Mouse (Mus musculus) right cerebral cortex, postnatal 4 days (tissue): Measurements from ENCODE around the gene Mapk11.
A peak's percentile ranks its signal among the peaks of the same experiment; 100 is the strongest.

Experiments used
- DNase-seq: peaks from one replicate; pipeline ENCODE4 v3.0.0-alpha.2; 2022

Mapk11 gene

DNA sequence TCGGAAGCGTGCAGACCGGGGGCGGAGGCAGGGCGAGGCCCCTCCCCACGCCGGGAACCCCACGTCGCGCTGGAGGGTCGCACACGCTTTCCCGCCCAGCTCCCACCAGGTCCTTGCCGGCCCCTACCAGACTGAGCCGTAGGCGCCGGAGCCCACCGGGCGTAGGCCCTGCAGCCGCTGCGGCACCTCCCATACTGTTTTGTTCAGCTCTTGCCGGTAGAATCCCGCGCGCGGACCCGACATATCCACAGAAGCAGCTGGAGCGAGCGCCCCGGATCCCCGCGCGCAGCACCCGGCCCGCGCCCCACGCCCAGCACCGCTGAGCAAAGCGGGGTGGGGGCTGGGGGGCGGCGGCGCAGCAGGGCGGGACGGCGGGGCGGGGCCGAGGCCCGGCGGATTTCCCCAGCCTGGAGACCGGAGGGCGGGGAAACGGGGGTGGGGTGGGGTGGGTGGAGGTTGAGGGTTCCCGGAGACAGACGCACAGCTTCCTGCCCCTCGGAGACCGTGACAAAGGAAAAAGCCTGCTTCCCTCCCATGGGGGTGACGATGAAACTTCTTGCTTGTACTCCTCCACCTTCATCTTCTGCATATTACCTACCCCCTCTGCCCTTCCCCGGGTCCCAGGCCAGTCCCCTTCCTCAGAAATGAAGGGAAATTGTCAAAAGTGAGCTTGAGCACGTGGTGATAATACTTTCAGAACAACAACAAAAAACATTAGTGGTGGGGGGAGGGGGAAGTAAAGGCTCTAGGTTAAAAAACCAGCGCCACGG, at the start of gene Mapk11:
Mapk11 (minus strand) TSS at position 358 of the 770 bp plus-strand sequence.
- peak; percentile 66 for DNase-seq

DNA sequence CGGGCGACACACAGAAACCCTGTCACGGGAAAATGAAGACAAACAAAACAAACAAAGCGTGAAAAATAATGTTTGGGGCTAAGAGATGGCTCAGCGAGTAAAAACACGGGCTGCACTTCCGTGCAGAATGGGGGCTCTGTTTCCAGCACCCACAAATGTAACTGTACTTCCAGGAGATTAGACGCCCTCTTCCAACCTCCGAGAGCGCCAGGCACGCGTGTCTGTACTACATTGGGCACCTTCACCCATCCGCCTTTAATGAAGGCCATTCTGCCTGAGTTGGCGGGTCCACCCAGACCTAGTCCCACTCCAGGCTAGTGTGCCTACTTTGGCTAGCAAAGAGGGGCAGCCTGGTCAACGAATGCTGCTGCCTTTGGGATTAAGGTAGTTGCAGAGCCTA, 47.6 kb upstream of the Mapk11 start:
- no peak for DNase-seq

DNA sequence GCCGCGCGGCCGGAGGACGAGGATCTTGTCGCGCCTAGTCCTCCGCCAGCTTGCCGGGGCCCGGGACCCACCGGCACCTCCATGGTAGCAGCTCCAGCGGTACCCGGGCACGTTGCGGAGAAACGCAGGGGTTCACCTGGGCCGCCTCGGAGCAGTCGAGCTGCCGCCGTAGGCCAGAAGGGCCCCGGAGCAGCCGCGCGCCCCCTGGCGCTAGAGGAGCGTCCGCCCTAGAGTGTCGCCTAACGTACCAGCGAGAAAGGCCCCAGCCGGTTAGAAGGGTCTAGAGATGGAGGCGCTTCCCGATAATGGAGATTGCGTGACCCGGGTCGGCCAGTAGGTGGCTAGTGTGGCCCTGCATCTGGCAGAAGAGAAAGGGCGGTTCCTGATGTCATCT, 46.9 kb upstream of the Mapk11 start, which contains the start of gene Dennd6b:
Dennd6b (minus strand) TSS at position 184 of the 394 bp plus-strand sequence.
- peak; percentile 96 for DNase-seq

DNA sequence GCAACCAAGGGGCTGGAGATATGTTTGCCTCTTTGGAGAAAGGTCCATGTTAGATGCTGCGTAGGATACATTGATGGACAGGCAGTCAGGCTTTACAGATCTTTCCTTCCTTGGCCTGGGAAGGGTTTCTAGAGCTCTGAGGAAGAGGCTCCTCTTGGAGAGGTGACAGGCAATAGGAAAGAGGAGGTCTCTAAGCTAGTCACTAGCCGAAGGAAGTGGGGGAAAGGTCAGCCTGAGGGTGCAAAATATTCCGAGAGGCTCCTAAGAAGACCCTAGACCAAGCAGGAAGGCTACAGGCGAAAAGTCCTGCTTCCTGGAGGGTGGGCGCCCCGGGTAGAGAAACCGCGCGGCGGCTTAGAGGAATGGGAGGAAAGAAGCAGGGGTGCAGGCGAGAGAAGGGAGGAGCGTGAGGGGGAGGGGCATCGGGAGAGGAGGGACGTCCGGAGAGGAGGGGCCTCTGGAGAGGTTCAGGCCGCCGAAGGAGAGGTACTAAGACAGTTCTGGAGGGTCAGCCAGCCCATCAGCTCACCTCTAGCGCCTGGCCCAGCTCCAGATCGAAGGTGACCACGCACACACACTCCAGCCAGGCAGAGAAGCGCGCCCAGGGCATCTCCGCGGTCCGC, 46.4 kb upstream of the Mapk11 start:
- DNase-seq, result peak; percentile 89

DNA sequence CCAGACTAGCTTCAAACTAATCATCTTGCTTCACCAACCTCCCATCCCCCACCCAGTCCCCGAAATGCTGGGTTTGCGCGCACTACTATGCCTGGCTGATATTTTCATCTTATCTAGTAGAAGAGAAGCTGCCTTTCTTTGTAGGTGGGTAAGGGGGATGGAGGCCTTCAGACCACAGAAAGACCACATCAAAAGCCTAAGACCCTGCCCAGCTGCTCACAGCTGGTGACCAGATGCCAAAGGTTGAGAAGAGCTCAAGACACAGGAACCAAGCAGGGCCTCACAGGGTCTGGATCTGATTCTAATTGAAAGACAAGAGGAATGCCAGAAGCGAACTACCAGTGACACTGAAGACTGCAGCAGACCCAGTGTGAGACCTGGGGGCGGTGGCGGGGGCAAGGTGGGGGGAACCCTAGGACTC, 45.8 kb upstream of the Mapk11 start:
- DNase-seq, result no peak

DNA sequence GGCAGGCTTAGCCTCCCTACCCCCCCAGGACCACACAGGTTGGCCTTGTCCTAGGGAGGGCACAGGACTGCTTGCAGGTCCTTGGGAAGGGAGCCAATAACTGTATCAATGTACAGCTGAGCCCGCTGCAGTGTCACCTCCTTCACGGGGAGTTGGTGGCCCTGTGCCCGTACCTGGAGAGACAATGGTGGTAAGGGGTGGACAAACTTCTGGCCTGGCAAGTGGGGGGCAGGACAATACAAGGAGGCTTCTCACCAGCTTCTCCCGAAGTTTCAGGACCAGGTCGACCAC, 35.5 kb upstream of the Mapk11 start:
- DNase-seq, result no peak

DNA sequence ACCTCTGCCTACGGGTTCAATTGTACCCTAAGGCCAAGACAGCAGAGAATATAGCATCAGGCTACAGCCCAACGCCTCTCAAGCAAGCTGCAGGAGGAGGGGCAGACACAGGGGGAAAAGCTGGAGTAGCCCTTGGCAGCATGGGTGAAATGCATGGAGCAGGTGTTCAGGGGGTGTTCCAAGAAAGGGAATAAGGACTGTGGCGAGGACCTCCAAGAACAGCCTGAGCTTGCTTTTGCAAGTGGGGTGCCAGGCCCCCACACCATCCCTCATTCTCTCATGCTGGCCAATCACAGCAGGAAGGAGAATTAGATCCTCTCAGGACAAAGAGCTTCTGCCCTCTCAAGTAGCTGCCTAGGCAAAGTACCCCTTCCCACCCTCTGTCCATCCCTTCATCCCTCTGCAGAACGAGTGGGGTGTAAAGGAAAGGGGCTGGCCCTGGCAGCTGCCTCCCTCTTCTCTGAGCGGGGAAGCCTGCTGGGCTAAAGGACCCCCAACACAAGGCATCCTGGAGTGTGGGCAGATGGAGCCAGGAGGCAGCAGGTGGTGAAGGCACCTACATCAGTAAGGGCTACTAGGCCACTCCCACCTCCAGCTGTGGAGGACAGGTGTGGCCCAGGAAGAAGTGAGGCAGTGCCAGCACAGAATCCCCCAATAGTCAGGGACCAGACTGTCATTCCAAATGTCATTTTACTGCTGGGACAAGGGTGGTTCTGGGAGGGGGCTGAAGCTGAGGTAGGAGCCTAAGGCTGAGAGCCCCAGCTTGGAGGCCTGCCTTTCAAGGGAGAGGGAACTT, 34.9 kb upstream of the Mapk11 start:
- no peak for DNase-seq

DNA sequence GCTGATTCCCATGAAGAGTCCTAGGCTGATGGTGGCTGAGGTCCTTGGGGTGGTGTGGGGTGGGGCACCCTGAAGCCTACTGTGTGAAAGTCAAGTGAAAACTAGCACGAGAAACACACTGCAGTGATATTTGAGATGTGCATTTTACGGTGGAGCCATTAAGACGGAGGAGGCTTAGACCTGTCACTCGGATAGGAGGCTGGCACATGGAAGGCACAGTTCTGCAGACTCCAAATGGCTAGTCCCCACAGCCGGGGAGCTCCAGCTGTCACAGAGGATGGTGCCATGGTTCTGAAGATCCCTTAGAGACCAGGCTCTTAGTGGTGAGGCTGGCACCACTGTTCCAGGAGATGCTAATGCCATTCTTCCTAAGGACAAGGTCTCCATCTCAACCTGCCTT, 33.4 kb upstream of the Mapk11 start:
- DNase-seq, result no peak

DNA sequence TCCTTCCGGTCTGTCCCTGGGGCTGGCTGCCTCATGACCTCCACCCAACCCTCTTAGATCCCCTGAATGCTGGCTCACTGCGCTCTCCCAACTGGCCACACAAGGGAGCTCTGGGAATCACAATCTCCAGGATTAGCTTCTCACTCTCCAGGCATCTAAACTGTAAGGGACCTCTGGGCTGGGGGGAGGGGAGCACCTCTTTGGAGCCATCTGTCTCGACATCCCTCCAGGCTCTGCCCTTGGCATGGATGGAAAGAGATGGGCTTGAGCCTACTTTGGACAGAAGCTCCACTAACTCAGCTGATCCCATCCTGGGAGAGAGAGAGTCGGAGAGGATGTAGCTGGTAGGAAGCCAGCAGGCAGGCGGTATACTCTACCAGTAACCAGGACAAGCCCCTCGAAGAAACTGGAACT, 32.9 kb upstream of the Mapk11 start:
- DNase-seq, result no peak

DNA sequence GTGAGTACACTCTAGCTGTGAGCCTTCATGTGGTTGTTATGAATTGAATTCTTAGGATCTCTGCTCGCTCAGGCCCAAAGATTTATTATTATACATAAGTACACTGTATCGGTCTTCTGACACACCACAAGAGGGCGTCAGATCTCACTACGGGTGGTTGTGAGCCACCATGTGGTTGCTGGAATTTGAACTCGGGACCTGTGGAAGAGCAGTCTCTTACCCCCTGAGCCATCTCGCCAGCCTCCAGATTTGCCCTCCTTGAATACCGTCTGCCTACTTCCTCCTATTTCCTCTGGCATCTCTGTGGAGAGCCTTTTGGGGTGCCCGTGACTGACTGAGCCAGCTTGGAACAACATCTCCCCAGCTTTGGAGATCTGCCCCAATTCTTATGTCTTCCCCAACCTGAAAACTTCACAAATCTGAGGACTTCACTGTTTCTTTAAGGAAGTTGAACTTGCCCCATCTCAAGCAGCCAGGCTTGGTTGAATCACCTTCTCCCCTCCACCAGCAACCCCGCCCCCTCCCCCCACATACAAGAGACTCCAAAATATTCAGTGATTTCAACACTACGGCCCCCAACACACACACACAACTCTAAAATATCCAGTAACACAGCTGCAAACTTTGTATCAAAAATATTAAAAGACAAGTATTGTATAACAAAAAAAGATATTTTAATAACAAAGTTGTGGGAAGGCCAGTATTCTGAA, 32.3 kb upstream of the Mapk11 start:
- DNase-seq, result no peak

DNA sequence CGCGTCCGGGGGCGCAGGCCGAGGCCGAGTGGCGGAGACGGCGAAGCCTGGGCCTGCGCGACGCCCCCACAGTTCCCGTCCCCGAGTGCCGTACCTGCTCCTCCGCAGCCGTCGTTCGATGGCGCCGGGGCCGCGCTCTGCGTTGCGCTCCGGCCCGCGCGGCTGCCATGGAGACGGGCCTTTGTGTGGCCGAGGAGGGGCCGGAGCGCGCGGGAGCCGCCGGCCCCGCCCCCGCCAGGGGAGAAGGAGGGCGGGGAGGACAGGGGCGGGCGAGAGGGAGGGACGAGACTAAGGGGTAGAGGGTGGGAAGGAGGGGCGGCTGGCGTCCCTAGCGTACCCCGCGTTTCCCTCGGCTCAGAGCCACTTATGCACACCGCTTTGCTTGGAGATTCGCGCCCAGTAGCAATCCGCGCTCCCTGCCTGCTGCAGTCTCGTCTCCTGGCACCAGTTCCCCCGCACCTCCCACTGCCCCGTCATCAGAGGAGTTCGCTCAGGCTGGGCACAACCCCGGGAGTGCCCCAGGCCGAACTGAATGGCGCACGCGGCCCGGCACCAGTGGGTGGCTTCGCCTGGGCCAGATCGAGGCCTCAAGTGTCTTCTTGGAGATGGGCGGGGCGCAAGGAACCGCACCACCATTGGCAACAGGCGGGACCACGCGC, 31.3 kb upstream of the Mapk11 start, which contains the start of gene Plxnb2:
Plxnb2 (minus strand) TSS at position 218 of the 659 bp plus-strand sequence.
- DNase-seq, result peak; percentile 78

DNA sequence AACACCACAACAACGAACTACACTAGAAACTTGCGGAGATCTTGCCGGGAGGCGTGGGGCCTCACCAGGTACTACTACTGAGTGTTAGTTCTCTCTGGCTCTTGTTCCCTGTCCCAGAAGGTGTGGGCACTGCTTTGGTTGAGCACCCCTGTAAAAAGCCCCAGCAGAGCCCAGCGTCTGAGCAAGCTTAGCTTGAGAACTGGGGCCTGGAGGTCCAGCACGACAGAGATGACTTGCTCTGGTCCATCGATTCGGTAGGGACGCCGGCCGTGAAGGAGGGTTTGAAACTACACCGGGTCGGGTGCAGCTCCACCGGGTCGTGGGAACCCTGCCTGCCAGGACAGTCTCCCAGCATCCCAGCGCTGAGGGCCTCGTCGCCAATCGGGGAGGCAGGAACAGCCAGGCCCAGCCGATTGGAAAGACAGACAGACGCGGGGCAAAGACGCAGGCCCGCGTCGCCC, 30.7 kb upstream of the Mapk11 start:
- DNase-seq, result peak; percentile 56

DNA sequence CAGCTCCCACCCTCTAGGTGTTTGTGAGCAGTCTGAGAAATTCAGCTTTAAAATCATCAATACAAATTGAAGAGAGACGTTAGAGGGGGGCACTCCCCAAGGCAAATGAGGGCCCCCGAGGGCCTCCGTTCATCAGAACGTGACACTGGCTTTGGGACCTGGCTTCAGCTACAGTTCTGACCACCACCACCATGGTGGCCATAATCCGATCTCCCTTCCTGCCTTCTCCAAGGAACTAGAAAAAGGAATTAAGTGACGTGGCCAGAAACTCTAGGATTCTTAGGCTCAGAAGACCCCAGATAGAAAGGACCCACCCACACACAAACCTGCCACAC, 30.2 kb upstream of the Mapk11 start:
- DNase-seq, result no peak

DNA sequence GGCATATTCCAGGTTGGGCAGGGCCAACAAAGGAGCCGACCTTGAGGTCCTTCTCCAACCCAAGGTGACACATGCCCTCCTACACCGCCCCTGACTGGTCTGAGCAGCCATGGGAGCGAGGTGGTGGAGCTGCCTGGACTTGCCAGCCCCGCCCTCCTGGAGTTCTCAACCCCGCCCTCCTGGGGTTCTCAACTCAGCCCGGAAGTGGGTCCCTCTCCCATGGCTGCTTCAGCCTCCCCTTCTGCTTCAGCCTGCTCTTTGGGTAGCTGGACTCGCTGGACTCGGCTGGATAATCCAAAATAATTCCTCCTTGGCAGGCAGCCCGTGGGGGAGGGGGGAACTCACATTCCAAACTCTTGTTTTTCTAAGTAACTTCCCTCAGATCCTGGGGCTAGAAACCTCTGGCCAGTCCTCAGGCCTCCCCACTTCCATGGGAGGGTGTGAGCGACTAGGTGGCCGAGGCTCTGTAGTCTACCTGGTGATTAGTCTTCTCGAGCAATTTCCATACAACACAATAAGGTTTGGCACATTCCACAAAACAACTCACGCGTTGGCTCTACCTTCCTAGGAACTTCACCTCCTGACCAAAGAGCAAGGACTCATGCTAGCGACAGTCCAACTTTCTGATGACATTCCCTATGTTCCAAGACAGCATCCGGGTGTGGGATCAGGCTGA, 29.7 kb upstream of the Mapk11 start:
- peak; percentile 54 for DNase-seq

DNA sequence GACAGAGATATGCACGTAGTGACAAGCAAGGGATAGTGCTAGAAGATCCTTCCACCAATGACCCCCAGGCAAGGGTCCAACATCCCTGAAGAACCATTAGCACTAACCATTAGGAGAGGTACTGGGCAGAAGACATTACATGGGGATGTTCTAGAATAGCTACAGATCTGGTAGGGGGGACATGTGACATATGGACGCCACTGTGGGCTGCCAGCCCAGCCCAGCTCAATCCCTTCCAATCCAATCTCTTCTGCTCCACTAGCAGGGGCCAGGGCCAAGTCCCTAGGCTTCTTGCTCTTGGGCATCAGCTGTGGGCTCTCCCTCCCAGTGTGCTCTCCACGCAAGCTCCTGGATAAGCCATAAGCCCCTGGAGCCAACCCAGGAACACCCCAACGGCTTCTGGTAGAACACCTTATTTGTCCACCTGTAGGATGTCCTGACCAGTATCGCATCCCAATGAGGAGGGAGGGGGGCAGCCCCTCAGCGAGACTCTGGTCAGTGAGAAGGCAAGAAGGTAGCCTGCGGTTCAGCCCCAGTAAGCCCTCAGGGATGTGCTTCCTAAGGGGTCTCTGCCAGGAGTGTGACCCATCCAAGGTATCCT, 28.9 kb upstream of the Mapk11 start:
- no peak for DNase-seq

DNA sequence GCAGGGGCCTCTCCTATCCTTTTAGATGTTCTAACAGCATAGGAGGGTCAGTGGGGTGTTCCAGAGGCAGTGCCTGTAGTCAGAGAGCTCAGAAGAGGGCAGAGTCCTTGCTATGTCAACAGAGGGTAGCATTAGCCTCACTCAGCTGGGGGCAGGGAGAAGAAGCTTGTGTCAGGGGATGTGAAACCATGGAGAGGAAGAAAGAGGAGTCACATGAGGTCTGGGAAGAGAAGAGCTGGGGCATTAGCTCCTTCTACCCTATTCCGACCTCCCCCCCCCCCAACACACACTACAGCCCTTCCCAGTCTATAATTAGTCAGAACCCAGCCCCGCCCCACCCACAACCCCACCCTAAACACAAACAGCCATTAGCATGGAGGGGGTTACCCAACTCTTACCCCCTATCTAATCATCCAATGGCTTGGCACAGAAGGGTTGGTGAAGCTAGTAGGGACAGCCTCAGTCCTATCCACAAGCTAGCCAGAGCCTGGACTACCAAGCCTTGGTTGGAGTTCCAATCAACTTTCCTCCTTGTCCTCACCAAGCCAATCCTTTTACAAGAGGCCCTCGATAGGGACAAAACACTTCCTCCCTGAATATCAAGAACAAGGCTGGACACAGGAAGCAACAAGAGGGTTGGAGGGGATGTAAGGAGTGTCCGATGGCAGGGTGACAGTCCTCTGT, 28.3 kb upstream of the Mapk11 start:
- DNase-seq, result no peak

DNA sequence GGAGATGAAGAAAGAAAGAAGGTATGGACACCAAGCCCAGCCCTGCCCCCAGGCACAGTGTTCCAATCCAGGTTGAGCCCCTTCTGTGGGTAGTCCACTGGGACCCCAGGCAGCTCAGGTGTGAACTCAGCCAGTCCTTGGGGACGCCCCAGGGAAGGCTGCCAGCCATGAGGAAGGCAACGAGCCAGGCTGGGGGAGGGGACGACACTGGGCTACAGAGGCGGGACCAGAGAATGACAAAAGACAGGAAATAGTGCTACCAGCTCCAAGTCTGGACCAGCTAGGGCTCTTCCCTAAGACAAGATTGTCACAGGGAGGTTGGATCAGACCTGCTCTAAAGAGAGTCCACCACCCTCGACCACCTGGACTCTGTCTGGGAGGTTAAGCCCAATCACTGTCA, 27.7 kb upstream of the Mapk11 start:
- DNase-seq, result peak; percentile 63

DNA sequence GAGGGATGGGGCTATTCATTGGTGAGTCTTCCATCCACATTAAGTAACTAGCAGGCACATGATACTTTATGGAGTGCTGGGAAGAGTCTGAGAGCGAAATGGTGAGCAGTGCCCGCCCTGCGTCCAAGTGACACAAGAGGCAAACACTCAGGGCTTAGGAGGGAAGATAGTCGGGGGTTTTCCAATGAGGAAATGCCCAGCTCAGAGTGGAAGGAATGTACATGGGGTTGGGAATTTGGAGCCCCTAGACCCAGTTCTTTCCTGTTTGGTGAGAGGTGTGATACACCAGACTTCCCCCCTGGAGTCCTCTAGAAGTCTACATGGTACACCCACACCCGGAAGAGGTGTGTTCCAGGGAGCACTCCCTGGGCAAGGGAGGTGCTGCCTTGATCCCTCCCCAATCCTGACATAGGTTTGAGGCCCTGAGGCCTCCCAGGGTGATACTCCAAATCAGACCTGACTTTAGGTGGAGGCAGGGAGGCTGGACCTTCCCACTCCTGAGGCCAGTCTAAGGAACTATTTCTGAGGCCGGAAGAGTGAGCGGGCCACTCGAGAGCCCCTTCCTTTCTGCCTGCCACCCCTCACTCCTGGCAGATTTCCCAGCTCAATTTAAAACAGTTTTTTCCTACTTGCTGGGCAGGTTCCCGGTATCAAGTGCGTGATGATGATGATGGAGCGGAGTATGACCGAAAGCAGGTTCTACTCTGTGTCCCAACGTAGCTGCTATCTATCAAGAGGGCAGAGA, 26.2 kb upstream of the Mapk11 start:
- no peak for DNase-seq

DNA sequence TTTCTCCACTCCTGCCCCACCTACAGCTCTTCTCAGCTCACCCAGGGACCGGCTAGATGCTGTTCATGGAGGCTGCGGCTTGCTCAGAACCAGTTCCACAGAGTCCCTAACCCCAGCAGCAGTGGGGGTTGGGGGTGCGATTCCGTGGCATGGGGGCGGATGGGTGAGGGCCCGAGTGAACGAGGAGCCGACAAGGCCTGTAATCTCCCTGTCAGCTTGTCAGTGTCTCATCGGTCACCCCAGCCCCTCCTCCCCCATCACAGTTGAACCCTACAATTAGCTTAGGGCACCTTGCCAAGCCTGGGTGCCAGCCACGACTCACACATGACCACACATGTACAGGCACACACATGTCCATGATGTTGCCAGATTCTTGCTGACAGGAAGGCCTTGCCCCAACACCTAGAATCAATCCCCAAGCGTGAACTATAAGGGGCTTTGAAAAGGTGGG, 25.5 kb upstream of the Mapk11 start:
- DNase-seq, result no peak

DNA sequence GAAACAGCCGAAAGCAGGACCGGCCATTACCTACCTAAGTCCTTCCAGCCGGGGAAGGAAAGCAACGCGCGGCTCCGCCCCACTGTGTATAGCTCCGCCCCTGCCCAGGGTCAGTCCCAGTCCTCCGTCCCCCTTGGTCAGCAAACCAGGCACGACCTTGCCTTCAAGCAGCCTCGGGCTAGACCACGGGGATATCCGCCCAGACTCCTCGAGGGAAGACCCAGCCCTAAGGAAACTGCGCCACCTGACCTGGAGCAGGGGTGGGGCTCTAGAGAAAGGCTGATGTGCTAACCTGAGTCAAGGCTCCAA, 24.4 kb upstream of the Mapk11 start:
- DNase-seq, result no peak
